Mouse (Mus musculus) WW6 (cell line): ENCODE data around the gene Mettl17.
"Not testable (repeated sequence)": the region's sequence is repeated elsewhere in the genome, so short reads cannot be mapped to it uniquely, and the experiment has no call there.

Experiments
- DNase-seq: peaks from one replicate; pipeline ENCODE4 v3.0.0-alpha.2; 2013; ENCODE audit warnings: low read depth, low spot score

Gene Mettl17

GRCm38 (mm10) chr14:51896539-51897170 is 12.0 kb downstream of the Mettl17 start:
- DNase-seq, result no peak

GRCm38 (mm10) chr14:51899351-51899750 is 14.7 kb downstream of the Mettl17 start:
- DNase-seq, result no peak

GRCm38 (mm10) chr14:51902806-51903710 is 18.4 kb downstream of the Mettl17 start:
- no peak for DNase-seq

GRCm38 (mm10) chr14:51903782-51904181 is 19.1 kb downstream of the Mettl17 start:
- DNase-seq, result no peak

GRCm38 (mm10) chr14:51904706-51905105 is 20.1 kb downstream of the Mettl17 start:
- DNase-seq, result no peak

- DNase-seq, result no peak
Observed at GRCm38 (mm10) chr14:51906102-51906501, 21.5 kb downstream of the Mettl17 start.

- no peak for DNase-seq
Observed at GRCm38 (mm10) chr14:51911301-51911700, 26.7 kb downstream of the Mettl17 start.

- DNase-seq, result no peak
Observed at GRCm38 (mm10) chr14:51912391-51913061, 27.9 kb downstream of the Mettl17 start.

- no peak for DNase-seq
Observed at GRCm38 (mm10) chr14:51913062-51913959, 28.7 kb downstream of the Mettl17 start.

GRCm38 (mm10) chr14:51913960-51914762 is 29.5 kb downstream of the Mettl17 start, which contains the start of gene Ndrg2:
TSS of gene Ndrg2 (minus strand) at chr14:51914158.
- DNase-seq, result no peak

GRCm38 (mm10) chr14:51915030-51915429 is 30.4 kb downstream of the Mettl17 start:
- DNase-seq, result no peak

- no peak for DNase-seq
Observed at GRCm38 (mm10) chr14:51916539-51916938, 31.9 kb downstream of the Mettl17 start.

GRCm38 (mm10) chr14:51918125-51918524 is 33.5 kb downstream of the Mettl17 start, which contains the start of gene Tppp2:
TSS of gene Tppp2 (plus strand) at chr14:51918425.
- no peak for DNase-seq

GRCm38 (mm10) chr14:51918966-51919365 is 34.3 kb downstream of the Mettl17 start:
- no peak for DNase-seq

- DNase-seq, result no peak
Observed at GRCm38 (mm10) chr14:51921759-51922570, 37.3 kb downstream of the Mettl17 start.

- no peak for DNase-seq
Observed at GRCm38 (mm10) chr14:51922571-51922865, 37.9 kb downstream of the Mettl17 start, which contains the start of gene Rnase13. TSS of gene Rnase13 (minus strand) at chr14:51922773.

- no peak for DNase-seq
Observed at GRCm38 (mm10) chr14:51922910-51923309, 38.3 kb downstream of the Mettl17 start.

GRCm38 (mm10) chr14:51923492-51923891 is 38.9 kb downstream of the Mettl17 start:
- DNase-seq, result no peak

- not testable (repeated sequence) for DNase-seq
Observed at GRCm38 (mm10) chr14:51926930-51927329, 42.3 kb downstream of the Mettl17 start.
